Mouse (Mus musculus) heart, postnatal 0 days (tissue): ENCODE results near the gene P4hb.

ENCODE experiments used
- CTCF ChIP-seq: IDR thresholded peaks from 2 replicates; pipeline ENCODE4 v1.5.1; 2016; ENCODE audit warnings: antibody characterized with exemption, control low read depth, low read depth
- EP300 ChIP-seq: IDR thresholded peaks from 2 replicates; pipeline ENCODE4 v1.6.1; 2016; ENCODE audit warnings: antibody characterized with exemption, low read depth

DNA sequence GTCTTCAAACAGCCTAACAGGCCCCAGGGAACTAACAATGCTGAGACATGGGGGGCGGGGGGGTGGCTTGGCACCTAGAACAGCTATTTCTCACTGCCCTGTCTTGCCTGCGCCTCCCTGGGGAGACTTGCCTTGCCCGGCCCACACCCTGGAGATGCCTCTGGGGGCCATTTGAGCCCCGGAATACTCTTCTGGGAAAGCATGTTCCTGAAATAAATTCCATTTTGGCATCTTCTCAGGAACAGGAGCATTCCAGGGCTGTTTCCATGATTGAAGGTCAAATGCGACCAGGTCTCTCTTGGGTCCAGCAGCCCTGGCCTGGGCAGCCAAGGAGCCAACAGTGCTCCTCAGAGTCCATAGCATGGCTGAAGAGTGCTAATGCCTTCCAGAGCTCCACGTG is 30.7 kb downstream of the P4hb start:
- TF ChIP-seq CTCF, result no peak
- no peak for TF ChIP-seq EP300
